17 mouse cellular contexts compared by ENCODE assay signal in genomic region chr2:125936396-125936795, GRCm38 (mm10).
DNase-seq lines count a peak whose midpoint lies in the region; ATAC-seq and TF ChIP-seq lines count a peak whose summit lies in the region.
"Had no signal": no experiment of that assay in that cellular context is flagged by ENCODE, and none has a peak within 500 bp of the region (broad histone marks: within the 10 kb centered on the region; RNA-seq: fewer than 3 reads in every experiment).

No protein-coding gene starts in this region.

- H3K4me1 ChIP-seq in kidney, postnatal 0 days (replicated peaks; ENCODE audit: insufficient read depth, low read length): no peaks in the 10 kb centered on the region
- H3K4me1 ChIP-seq in ES-Bruce4 (ENCODE audit: control insufficient read depth, insufficient read depth, low read length): no peaks in the 10 kb centered on the region
- H3K4me1 ChIP-seq in embryonic facial prominence, embryonic 14.5 days (ENCODE audit: control insufficient read depth, insufficient read depth, low read length): no peaks in the 10 kb centered on the region
- H3K4me1 ChIP-seq: midbrain, embryonic 15.5 days had no signal

- no peak overlapping the region for H3K4me2 ChIP-seq in kidney, postnatal 0 days (ENCODE audit: low read length)
- no peak overlapping the region for H3K4me2 ChIP-seq in embryonic facial prominence, embryonic 14.5 days (ENCODE audit: low read depth, low read length)
- H3K4me2 ChIP-seq: forebrain, embryonic 13.5 days; heart, embryonic 13.5 days; hindbrain, embryonic 14.5 days; limb, embryonic 13.5 days; midbrain, embryonic 15.5 days; neural tube, embryonic 13.5 days had no signal

- no peak for TF ChIP-seq EP300 in ES-Bruce4 (IDR thresholded peaks at IDR 0.05; ENCODE audit: insufficient read depth, low read depth, low read length)

- no peak for DNase-seq in kidney, postnatal 0 days (ENCODE audit: low spot score)
- no peak for DNase-seq in kidney, adult 18-20 months
- peak; percentile 24 for DNase-seq in A20 (ENCODE audit: low read depth, low spot score)
- DNase-seq in embryonic facial prominence, embryonic 14.5 days (ENCODE audit: low spot score): no peak
- no peak for DNase-seq in urinary bladder, postnatal 4 days (ENCODE audit: low spot score in 2 of 2)
- no peak for DNase-seq in retina, embryonic 14.5 days (ENCODE audit: low spot score)
- DNase-seq: cerebellum, adult 11-12 months; layer of hippocampus, postnatal 36 days; lung, postnatal 14 days; spleen, adult 18-20 months had no signal

- H3K4me3 ChIP-seq in kidney, postnatal 0 days (replicated peaks; ENCODE audit: low read depth, low read length): no peak overlapping the region
- no peak overlapping the region for H3K4me3 ChIP-seq in ES-Bruce4 (ENCODE audit: low read depth, low read length)
- H3K4me3 ChIP-seq in embryonic facial prominence, embryonic 14.5 days (ENCODE audit: low read depth, low read length): no peak overlapping the region
- H3K4me3 ChIP-seq: forebrain, embryonic 13.5 days; heart, embryonic 13.5 days; limb, embryonic 13.5 days; midbrain, embryonic 15.5 days; neural tube, embryonic 13.5 days had no signal

- no peaks in the 10 kb centered on the region for H3K27me3 ChIP-seq in kidney, postnatal 0 days (ENCODE audit: insufficient read depth, low read length)
- no peaks in the 10 kb centered on the region for H3K27me3 ChIP-seq in ES-Bruce4 (ENCODE audit: control insufficient read depth, insufficient read depth, low read length, poor library complexity, severe bottlenecking)
- no peaks in the 10 kb centered on the region for H3K27me3 ChIP-seq in embryonic facial prominence, embryonic 14.5 days (replicated peaks; ENCODE audit: control insufficient read depth, insufficient read depth, low read length)
- H3K27me3 ChIP-seq: forebrain, embryonic 13.5 days; heart, embryonic 13.5 days; limb, embryonic 13.5 days; midbrain, embryonic 15.5 days; neural tube, embryonic 13.5 days had no signal

- no peak overlapping the region for H3K27ac ChIP-seq in kidney, postnatal 0 days
- no peak overlapping the region for H3K27ac ChIP-seq in ES-Bruce4 (ENCODE audit: insufficient read depth, low read length)
- no peak overlapping the region for H3K27ac ChIP-seq in embryonic facial prominence, embryonic 14.5 days (replicated peaks; ENCODE audit: low read depth, low read length)
- H3K27ac ChIP-seq: forebrain, embryonic 13.5 days; heart, embryonic 13.5 days; hindbrain, embryonic 14.5 days; limb, embryonic 13.5 days; midbrain, embryonic 15.5 days; neural tube, embryonic 13.5 days had no signal

- no peaks in the 10 kb centered on the region for H3K9me3 ChIP-seq in kidney, postnatal 0 days (replicated peaks; ENCODE audit: low read length)
- no peaks in the 10 kb centered on the region for H3K9me3 ChIP-seq in ES-Bruce4 (replicated peaks; ENCODE audit: control insufficient read depth, insufficient read depth, low read length, poor library complexity, severe bottlenecking)
- no peaks in the 10 kb centered on the region for H3K9me3 ChIP-seq in embryonic facial prominence, embryonic 14.5 days (ENCODE audit: control insufficient read depth, low read length)
- H3K9me3 ChIP-seq: forebrain, embryonic 13.5 days; heart, embryonic 13.5 days; limb, embryonic 13.5 days; midbrain, embryonic 15.5 days; neural tube, embryonic 13.5 days had no signal

- 61% methylated on average over 5 of the region's 5 CpGs for WGBS in kidney, postnatal 0 days
- WGBS in embryonic facial prominence, embryonic 14.5 days: 36% methylated on average over 5 of the region's 5 CpGs

- peaks cover 14% of the 10 kb centered on the region; the same call in 1 of the 2 replicates for H3K36me3 ChIP-seq in kidney, postnatal 0 days (ENCODE audit: insufficient read depth, low read length)
- no peaks in the 10 kb centered on the region for H3K36me3 ChIP-seq in ES-Bruce4 (ENCODE audit: control insufficient read depth, insufficient read depth, low read length, poor library complexity, severe bottlenecking)
- H3K36me3 ChIP-seq in embryonic facial prominence, embryonic 14.5 days (ENCODE audit: control insufficient read depth, insufficient read depth, low read length): peaks cover 14% of the 10 kb centered on the region
- H3K36me3 ChIP-seq: midbrain, embryonic 15.5 days had no signal

- TF ChIP-seq POLR2A in ES-Bruce4 (IDR thresholded peaks at IDR 0.05; ENCODE audit: insufficient read depth, low read length): no peak

- no peak for ATAC-seq in kidney, postnatal 0 days (replicated peaks; ENCODE audit: low FRiP score, low read depth)
- peak; percentile 55; the same call in 1 of the 2 replicates for ATAC-seq in embryonic facial prominence, embryonic 14.5 days (ENCODE audit: low read depth)
- ATAC-seq: forebrain, embryonic 13.5 days; midbrain, embryonic 15.5 days had no signal

- TF ChIP-seq CTCF in kidney, postnatal 0 days (IDR thresholded peaks at IDR 0.05; ENCODE audit: low read depth): peak; percentile 42
- peak; percentile 58 for TF ChIP-seq CTCF in ES-Bruce4 (IDR thresholded peaks at IDR 0.05; ENCODE audit: low read depth, low read length)

- H3K9ac ChIP-seq in kidney, postnatal 0 days (ENCODE audit: low read depth, low read length): no peak overlapping the region
- no peak overlapping the region for H3K9ac ChIP-seq in ES-Bruce4 (ENCODE audit: low read depth, poor library complexity, severe bottlenecking)
- H3K9ac ChIP-seq in embryonic facial prominence, embryonic 14.5 days (ENCODE audit: low read depth, low read length): no peak overlapping the region
- H3K9ac ChIP-seq: forebrain, embryonic 13.5 days; heart, embryonic 13.5 days; hindbrain, embryonic 14.5 days; limb, embryonic 13.5 days; midbrain, embryonic 15.5 days; neural tube, embryonic 13.5 days had no signal
